Mouse (Mus musculus) heart, postnatal 0 days (tissue): Measurements from ENCODE around the gene Lmo1.

Source experiments
- CTCF ChIP-seq: IDR thresholded peaks from 2 replicates; pipeline ENCODE4 v1.5.1; 2016; ENCODE audit warnings: antibody characterized with exemption, control low read depth, low read depth
- EP300 ChIP-seq: IDR thresholded peaks from 2 replicates; pipeline ENCODE4 v1.6.1; 2016; ENCODE audit warnings: antibody characterized with exemption, low read depth

- TF ChIP-seq CTCF (no peak), EP300 (no peak)
Observed at GRCm38 (mm10) chr7:109209804-109210203, 34.8 kb upstream of the Lmo1 start.
